Mouse (Mus musculus): ENCODE measurements around the gene Trim67. TPM values are rescaled to one million over a fixed set of nuclear protein-coding genes. Genes with fewer than 3 reads are reported as not detected.

The Trim67 gene
- total RNA-seq, 2 experiments from 2014 or later, result 2.9 to 3.1 TPM

GRCm38 (mm10) chr8:124872690-124873089 lies 79.8 kb downstream of the Trim67 start:
- TF ChIP-seq CTCF (conservative IDR thresholded peaks at IDR 0.05), result no peak
- Histone ChIP-seq H3K4me3 (no peak overlapping the region), H3K27ac (no peak overlapping the region)
- no peak for DNase-seq (ENCODE audit: low spot score in 2 of 2)

DNA sequence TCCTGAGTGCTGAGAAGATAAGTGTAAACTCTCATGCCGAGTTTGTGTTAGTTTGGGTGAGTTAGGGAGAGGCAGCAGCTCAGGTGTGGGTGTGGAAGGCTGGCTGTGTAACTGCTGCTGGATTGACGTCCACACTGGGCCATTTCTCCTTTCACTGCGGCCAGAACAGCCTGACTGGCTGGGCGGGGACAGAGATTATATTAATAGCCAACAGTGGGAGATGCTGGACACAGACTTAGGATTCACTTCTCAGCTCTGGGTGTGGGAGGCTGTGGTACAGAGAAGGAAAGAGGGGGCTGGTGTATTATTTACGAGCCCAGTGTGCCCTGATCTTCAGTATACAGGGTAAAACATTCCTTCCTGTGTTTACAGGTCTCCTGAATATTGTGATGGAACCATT lies 85.2 kb downstream of the Trim67 start:
- Histone ChIP-seq H3K27ac (no peak overlapping the region), H3K4me3 (no peak overlapping the region)
- no peak for TF ChIP-seq CTCF (conservative IDR thresholded peaks at IDR 0.05)
- DNase-seq (ENCODE audit: low spot score in 2 of 2), result no peak

DNA sequence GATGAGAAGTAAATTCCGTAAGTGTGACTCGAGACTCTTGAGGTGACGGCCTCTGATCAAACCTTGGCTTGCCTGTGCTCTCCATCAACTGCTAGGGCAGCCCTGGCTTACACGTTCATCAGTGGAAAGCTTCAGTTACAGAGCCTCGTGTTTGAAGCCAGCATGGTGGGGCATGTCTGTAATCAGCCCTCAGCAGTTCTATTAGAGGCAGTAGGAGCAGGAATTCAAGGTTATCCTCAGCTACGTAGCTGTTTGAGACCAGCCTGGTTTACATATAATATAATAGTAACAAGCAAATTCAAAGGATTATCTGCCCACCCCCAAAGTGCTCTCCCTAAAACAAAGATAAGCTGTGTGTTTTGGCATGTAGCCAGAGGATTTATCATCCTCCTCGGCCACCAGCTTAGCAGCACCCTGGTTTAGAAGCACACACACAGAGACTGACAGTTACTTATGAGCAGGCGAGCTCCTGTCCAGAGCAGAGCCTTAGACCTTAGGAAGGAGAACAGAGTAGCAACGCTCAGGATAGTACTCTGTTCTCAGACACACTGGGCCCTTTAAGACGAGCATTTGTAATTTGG lies 86.1 kb downstream of the Trim67 start:
- DNase-seq (ENCODE audit: low spot score in 2 of 2), result no peak
- TF ChIP-seq CTCF (conservative IDR thresholded peaks at IDR 0.05), result no peak
- Histone ChIP-seq H3K27ac (no peak overlapping the region), H3K4me3 (no peak overlapping the region)

Other genes starting within 250 kb of the Trim67 start
- 10 to 100 TPM; 29.9 to 33.9 TPM for gene Agt, start 223.4 kb upstream of the Trim67 start, total RNA-seq (2021)
- under 1 TPM; 0.34 to 0.79 TPM for gene Capn9, start 217.0 kb upstream of the Trim67 start, total RNA-seq (2021)
- 10 to 100 TPM; 76.5 to 77.4 TPM for gene 2310022B05Rik, start 129.7 kb upstream of the Trim67 start, total RNA-seq (2021)
- gene Ttc13, start 71.1 kb upstream of the Trim67 start, total RNA-seq (2021), result 10 to 100 TPM; 49.6 to 51.6 TPM
- 10 to 100 TPM; 10.7 to 13.4 TPM for gene Arv1, start 71.0 kb upstream of the Trim67 start, total RNA-seq (2021)
- gene Fam89a, start 41.3 kb upstream of the Trim67 start, total RNA-seq (2021), result under 1 TPM; 0.27 to 0.54 TPM
- 10 to 100 TPM; 64.3 to 68.0 TPM for gene Gnpat, start 69.9 kb downstream of the Trim67 start, total RNA-seq (2021)
- gene 2810004N23Rik, start 70.0 kb downstream of the Trim67 start, total RNA-seq (2021), result 10 to 100 TPM; 21.8 to 24.8 TPM
- gene Exoc8, start 104.6 kb downstream of the Trim67 start, total RNA-seq (2021), result 10 to 100 TPM; 35.6 TPM
- 10 to 100 TPM; 16.8 to 17.6 TPM for gene Sprtn, start 104.8 kb downstream of the Trim67 start, total RNA-seq (2021)
- gene Egln1, start 156.2 kb downstream of the Trim67 start, total RNA-seq (2021), result 10 to 100 TPM; 60.3 to 65.9 TPM
- 100 to 1,000 TPM; 150 to 154 TPM for gene Tsnax, start 219.9 kb downstream of the Trim67 start, total RNA-seq (2021)